Mouse (Mus musculus): ENCODE measurements around the gene Vkorc1l1. TPM values are rescaled to one million over a fixed set of nuclear protein-coding genes. Genes with fewer than 3 reads are reported as not detected.

The Vkorc1l1 gene
- polyA plus RNA-seq, 1 experiment from 2014 or later: 22.6 TPM

GRCm38 (mm10) chr5:130023767-130024539 lies 82.2 kb downstream of the Vkorc1l1 start:
- peak overlapping the region; percentile 46 for H3K4me3 ChIP-seq (ENCODE audit: low read length)
- ATAC-seq: peak; percentile 90
- H3K27me3 ChIP-seq (replicated peaks; ENCODE audit: control insufficient read depth, insufficient read depth, low read length): no peaks in the 10 kb centered on the region
- no peaks in the 10 kb centered on the region for H3K36me3 ChIP-seq (ENCODE audit: control insufficient read depth, insufficient read depth, low read length)
- H3K4me1 ChIP-seq (ENCODE audit: control insufficient read depth, insufficient read depth, low read depth, low read length): no peaks in the 10 kb centered on the region; the same call in 1 of the 2 replicates
- peak overlapping the region; percentile 88 for H3K4me2 ChIP-seq (ENCODE audit: low read length)
- no peaks in the 10 kb centered on the region for H3K9me3 ChIP-seq (ENCODE audit: control insufficient read depth, low read length)
- peak overlapping the region; percentile 66 for H3K9ac ChIP-seq (ENCODE audit: low read depth, low read length)
- peak overlapping the region; percentile 82 for H3K27ac ChIP-seq (ENCODE audit: low read depth, low read length)
- WGBS: 0% methylated on average over 32 of the region's 32 CpGs

GRCm38 (mm10) chr5:130027134-130027533 lies 85.4 kb downstream of the Vkorc1l1 start:
- Histone ChIP-seq H3K4me3 (ENCODE audit: low read length) (no peak overlapping the region), H3K9ac (ENCODE audit: low read depth, low read length) (no peak overlapping the region)
- 74% methylated on average over 5 of the region's 5 CpGs for WGBS

GRCm38 (mm10) chr5:130027696-130028095 lies 85.9 kb downstream of the Vkorc1l1 start:
- Histone ChIP-seq H3K27ac (ENCODE audit: low read depth, low read length) (no peak overlapping the region), H3K36me3 (ENCODE audit: control insufficient read depth, insufficient read depth, low read length) (no peaks in the 10 kb centered on the region), H3K4me1 (ENCODE audit: control insufficient read depth, insufficient read depth, low read depth, low read length) (peaks cover 2% of the 10 kb centered on the region; the same call in 1 of the 2 replicates), H3K4me2 (ENCODE audit: low read length) (no peak overlapping the region), H3K9me3 (ENCODE audit: control insufficient read depth, low read length) (no peaks in the 10 kb centered on the region), H3K4me3 (ENCODE audit: low read length) (no peak overlapping the region), H3K27me3 (replicated peaks; ENCODE audit: control insufficient read depth, insufficient read depth, low read length) (no peaks in the 10 kb centered on the region), H3K9ac (ENCODE audit: low read depth, low read length) (no peak overlapping the region)
- ATAC-seq: no peak
- 88% methylated on average over 7 of the region's 7 CpGs for WGBS

More at GRCm38 (mm10) chr5:130027134-130027533, 85.4 kb downstream of the Vkorc1l1 start:
- Histone ChIP-seq H3K4me1 (ENCODE audit: control insufficient read depth, insufficient read depth, low read depth, low read length) (peaks cover 2% of the 10 kb centered on the region; the same call in 1 of the 2 replicates), H3K9me3 (ENCODE audit: control insufficient read depth, low read length) (no peaks in the 10 kb centered on the region), H3K27ac (ENCODE audit: low read depth, low read length) (no peak overlapping the region), H3K4me2 (ENCODE audit: low read length) (no peak overlapping the region), H3K27me3 (replicated peaks; ENCODE audit: control insufficient read depth, insufficient read depth, low read length) (no peaks in the 10 kb centered on the region), H3K36me3 (ENCODE audit: control insufficient read depth, insufficient read depth, low read length) (no peaks in the 10 kb centered on the region)
- ATAC-seq: no peak

- ATAC-seq: peak; percentile 91
- Histone ChIP-seq H3K4me2 (ENCODE audit: low read length) (peak within 1 kb of the TSS; percentile 82), H3K4me1 (ENCODE audit: control insufficient read depth, insufficient read depth, low read depth, low read length) (peaks cover 2% of the 10 kb centered on the region; the same call in 1 of the 2 replicates), H3K9me3 (ENCODE audit: control insufficient read depth, low read length) (no peaks in the 10 kb centered on the region), H3K36me3 (ENCODE audit: control insufficient read depth, insufficient read depth, low read length) (no peaks in the 10 kb centered on the region), H3K27me3 (replicated peaks; ENCODE audit: control insufficient read depth, insufficient read depth, low read length) (no peaks in the 10 kb centered on the region), H3K4me3 (ENCODE audit: low read length) (peak within 1 kb of the TSS; percentile 79), H3K27ac (ENCODE audit: low read depth, low read length) (peak within 1 kb of the TSS; percentile 95), H3K9ac (ENCODE audit: low read depth, low read length) (peak within 1 kb of the TSS; percentile 89)
- WGBS: 2% methylated on average over 48 of the region's 51 CpGs
Measured at GRCm38 (mm10) chr5:130029142-130029897, 87.5 kb downstream of the Vkorc1l1 start, which contains the start of the genes Asl and Crcp. Gene Asl, minus strand, starts transcription at chr5:130029247. Gene Crcp, plus strand, starts transcription at chr5:130029290.

- Histone ChIP-seq H3K27ac (ENCODE audit: low read depth, low read length) (no peak overlapping the region), H3K27me3 (replicated peaks; ENCODE audit: control insufficient read depth, insufficient read depth, low read length) (no peaks in the 10 kb centered on the region), H3K9me3 (ENCODE audit: control insufficient read depth, low read length) (no peaks in the 10 kb centered on the region), H3K9ac (ENCODE audit: low read depth, low read length) (no peak overlapping the region), H3K4me3 (ENCODE audit: low read length) (no peak overlapping the region), H3K4me1 (ENCODE audit: control insufficient read depth, insufficient read depth, low read depth, low read length) (peaks cover 2% of the 10 kb centered on the region; the same call in 1 of the 2 replicates), H3K36me3 (ENCODE audit: control insufficient read depth, insufficient read depth, low read length) (peaks cover 3% of the 10 kb centered on the region; the same call in 1 of the 2 replicates), H3K4me2 (ENCODE audit: low read length) (no peak overlapping the region)
- no peak for ATAC-seq
- 90% methylated on average over 19 of the region's 19 CpGs for WGBS
Measured at GRCm38 (mm10) chr5:130031410-130032390, 89.9 kb downstream of the Vkorc1l1 start.

GRCm38 (mm10) chr5:130033869-130034268 lies 92.1 kb downstream of the Vkorc1l1 start:
- ATAC-seq: no peak
- Histone ChIP-seq H3K4me1 (ENCODE audit: control insufficient read depth, insufficient read depth, low read depth, low read length) (peaks cover 2% of the 10 kb centered on the region; the same call in 1 of the 2 replicates), H3K27me3 (replicated peaks; ENCODE audit: control insufficient read depth, insufficient read depth, low read length) (no peaks in the 10 kb centered on the region), H3K4me2 (ENCODE audit: low read length) (no peak overlapping the region), H3K27ac (ENCODE audit: low read depth, low read length) (no peak overlapping the region), H3K4me3 (ENCODE audit: low read length) (no peak overlapping the region), H3K36me3 (ENCODE audit: control insufficient read depth, insufficient read depth, low read length) (peaks cover 9% of the 10 kb centered on the region), H3K9ac (ENCODE audit: low read depth, low read length) (no peak overlapping the region), H3K9me3 (ENCODE audit: control insufficient read depth, low read length) (no peaks in the 10 kb centered on the region)
- 94% methylated on average over 2 of the region's 2 CpGs for WGBS

Other genes with a start within 250 kb of the Vkorc1l1 start
- not detected in 2 replicates for gene Sept14, start 233.5 kb upstream of the Vkorc1l1 start, polyA plus RNA-seq (2015; fragmentation: Nextera tagmentation; extraction: Ambion mirVana)
- gene Mrps17, start 226.5 kb upstream of the Vkorc1l1 start, polyA plus RNA-seq (2015; fragmentation: Nextera tagmentation; extraction: Ambion mirVana): 171 and 176 TPM in 2 replicates
- gene Nipsnap2, start 216.9 kb upstream of the Vkorc1l1 start, polyA plus RNA-seq (2015; fragmentation: Nextera tagmentation; extraction: Ambion mirVana): 96.4 and 98.7 TPM in 2 replicates
- 35.2 and 42.4 TPM in 2 replicates for gene Psph, start 154.5 kb upstream of the Vkorc1l1 start, polyA plus RNA-seq (2015; fragmentation: Nextera tagmentation; extraction: Ambion mirVana)
- 31.3 and 31.7 TPM in 2 replicates for gene Sumf2, start 95.0 kb upstream of the Vkorc1l1 start, polyA plus RNA-seq (2015; fragmentation: Nextera tagmentation; extraction: Ambion mirVana)
- 679 and 729 TPM in 2 replicates for gene Chchd2, start 54.5 kb upstream of the Vkorc1l1 start, polyA plus RNA-seq (2015; fragmentation: Nextera tagmentation; extraction: Ambion mirVana)
- 14.0 and 14.1 TPM in 2 replicates for gene Zbed5, start 46.2 kb upstream of the Vkorc1l1 start, polyA plus RNA-seq (2015; fragmentation: Nextera tagmentation; extraction: Ambion mirVana)
- gene Phkg1, start 43.4 kb upstream of the Vkorc1l1 start, polyA plus RNA-seq (2015; fragmentation: Nextera tagmentation; extraction: Ambion mirVana): 1.0 and 1.2 TPM in 2 replicates
- 4.5 and 4.7 TPM in 2 replicates for gene Nupr1l, start 33.4 kb upstream of the Vkorc1l1 start, polyA plus RNA-seq (2015; fragmentation: Nextera tagmentation; extraction: Ambion mirVana)
- gene Gusb, start 61.1 kb downstream of the Vkorc1l1 start, polyA plus RNA-seq (2015; fragmentation: Nextera tagmentation; extraction: Ambion mirVana): 35.8 and 37.3 TPM in 2 replicates
- 39.3 and 49.5 TPM in 2 replicates for gene Asl, start 87.3 kb downstream of the Vkorc1l1 start, polyA plus RNA-seq (2015; fragmentation: Nextera tagmentation; extraction: Ambion mirVana)
- gene Crcp, start 87.3 kb downstream of the Vkorc1l1 start, polyA plus RNA-seq (2015; fragmentation: Nextera tagmentation; extraction: Ambion mirVana): 78.0 and 92.1 TPM in 2 replicates
- 58.3 and 59.2 TPM in 2 replicates for gene Tpst1, start 131.4 kb downstream of the Vkorc1l1 start, polyA plus RNA-seq (2015; fragmentation: Nextera tagmentation; extraction: Ambion mirVana)
- gene Kctd7, start 202.9 kb downstream of the Vkorc1l1 start, polyA plus RNA-seq (2015; fragmentation: Nextera tagmentation; extraction: Ambion mirVana): 18.9 and 19.5 TPM in 2 replicates
- 40.0 and 41.7 TPM in 2 replicates for gene Rabgef1, start 229.8 kb downstream of the Vkorc1l1 start, polyA plus RNA-seq (2015; fragmentation: Nextera tagmentation; extraction: Ambion mirVana)

Data from hindbrain, embryonic 16.5 days (tissue).